Mouse (Mus musculus) thymus, postnatal 10 days (tissue): ENCODE measurements at regions not wholly inside any gene's neighbourhood (a gene's known extent, or its start where the extent isn't known, plus 50 kb on each side); places are given as distances from the start of the nearest gene placed in this dataset.

Experiments used
- DNase-seq, 2 experiments: peaks; one replicate each; pipeline ENCODE4 v3.0.0; 2021; ENCODE audit warnings: low spot score in 2 of 2

- DNase-seq = no peak
These were observed 606.8 kb upstream of the Cdh5 start for GRCm38 (mm10) chr8:103494670-103495069.

GRCm38 (mm10) chr8:103501328-103501727 is 600.1 kb upstream of the Cdh5 start:
- DNase-seq = no peak

- DNase-seq = no peak
These were observed 598.2 kb upstream of the Cdh5 start for GRCm38 (mm10) chr8:103502991-103503767.

GRCm38 (mm10) chr8:103506334-103506733 is 595.1 kb upstream of the Cdh5 start:
- DNase-seq = no peak

- DNase-seq = no peak
These were observed 594.4 kb upstream of the Cdh5 start for GRCm38 (mm10) chr8:103507068-103507467.

- DNase-seq = no peak
These were observed 581.1 kb upstream of the Cdh5 start for GRCm38 (mm10) chr8:103520141-103520866.

- DNase-seq = no peak
These were observed 570.5 kb upstream of the Cdh5 start for GRCm38 (mm10) chr8:103530903-103531302.

GRCm38 (mm10) chr8:103534971-103535370 is 566.5 kb upstream of the Cdh5 start:
- no peak for DNase-seq

GRCm38 (mm10) chr8:103536856-103537255 is 564.6 kb upstream of the Cdh5 start:
- DNase-seq = no peak

GRCm38 (mm10) chr8:103541954-103542353 is 559.5 kb upstream of the Cdh5 start:
- no peak for DNase-seq

GRCm38 (mm10) chr8:103551916-103552535 is 549.4 kb upstream of the Cdh5 start:
- no peak for DNase-seq

- DNase-seq = no peak
These were observed 539.8 kb upstream of the Cdh5 start for GRCm38 (mm10) chr8:103561606-103562005.

- DNase-seq = no peak
These were observed 530.5 kb upstream of the Cdh5 start for GRCm38 (mm10) chr8:103570864-103571425.

GRCm38 (mm10) chr8:103577147-103577546 is 524.3 kb upstream of the Cdh5 start:
- no peak for DNase-seq

- no peak for DNase-seq
These were observed 523.4 kb upstream of the Cdh5 start for GRCm38 (mm10) chr8:103578006-103578405.

GRCm38 (mm10) chr8:103608291-103608690 is 493.1 kb upstream of the Cdh5 start:
- no peak for DNase-seq

GRCm38 (mm10) chr8:103623781-103624434 is 477.5 kb upstream of the Cdh5 start:
- no peak for DNase-seq

GRCm38 (mm10) chr8:103625166-103625890 is 476.1 kb upstream of the Cdh5 start:
- no peak for DNase-seq

- DNase-seq = no peak
These were observed 475.0 kb upstream of the Cdh5 start for GRCm38 (mm10) chr8:103626446-103626845.

- DNase-seq = no peak
These were observed 468.9 kb upstream of the Cdh5 start for GRCm38 (mm10) chr8:103632543-103632942.

GRCm38 (mm10) chr8:103634951-103635350 is 466.5 kb upstream of the Cdh5 start:
- no peak for DNase-seq
